Mouse (Mus musculus) megakaryocyte progenitor cell, adult 5-6 weeks (primary cell): Measurements from ENCODE around the gene Zfand6. TPM values are rescaled to one million over a fixed set of nuclear protein-coding genes. Genes with fewer than 3 reads are reported as not detected.

Source experiments
- ATAC-seq: replicated peaks from 2 replicates; pipeline ENCODE4 v1.8.0; 2016; ENCODE audit warnings: mild to moderate bottlenecking, moderate TSS enrichment, inconsistent platforms; ENCODE audit not compliant: poor library complexity
- total RNA-seq, 2 experiments: library from RNA; stranded (forward) in 1 of 2; stranded (reverse) in 1 of 2; fragments of 157-497, 149-512 nt in 1 of 2; fragments of 200-1000 nt in 1 of 2; gene quantifications; 2 replicates each; pipeline versions ENCODE4 v1.2.3 to v1.2.4; 2015 to 2017

Gene Zfand6
- total RNA-seq, 2 experiments from 2014 or later = 62.8 to 83.3 TPM

DNA sequence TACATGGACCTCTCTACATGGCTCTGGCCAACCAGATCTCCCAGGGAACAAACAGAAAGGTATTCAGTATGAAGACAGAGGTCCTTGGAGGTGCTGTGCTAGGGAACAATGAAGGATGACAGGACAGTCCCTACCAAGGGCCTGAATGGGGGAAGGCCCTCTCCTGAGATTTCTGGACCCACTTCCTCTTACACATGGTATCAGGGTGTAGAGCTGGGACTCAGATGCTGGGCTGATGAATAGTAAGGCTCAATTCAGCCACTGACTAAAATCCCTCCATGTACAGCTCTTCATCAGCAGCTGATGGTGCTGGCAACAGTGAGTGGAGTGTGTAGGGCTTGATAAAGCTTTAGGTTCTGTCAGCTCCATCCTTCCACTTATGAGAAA, 94.8 kb downstream of the Zfand6 start:
- no peak for ATAC-seq

DNA sequence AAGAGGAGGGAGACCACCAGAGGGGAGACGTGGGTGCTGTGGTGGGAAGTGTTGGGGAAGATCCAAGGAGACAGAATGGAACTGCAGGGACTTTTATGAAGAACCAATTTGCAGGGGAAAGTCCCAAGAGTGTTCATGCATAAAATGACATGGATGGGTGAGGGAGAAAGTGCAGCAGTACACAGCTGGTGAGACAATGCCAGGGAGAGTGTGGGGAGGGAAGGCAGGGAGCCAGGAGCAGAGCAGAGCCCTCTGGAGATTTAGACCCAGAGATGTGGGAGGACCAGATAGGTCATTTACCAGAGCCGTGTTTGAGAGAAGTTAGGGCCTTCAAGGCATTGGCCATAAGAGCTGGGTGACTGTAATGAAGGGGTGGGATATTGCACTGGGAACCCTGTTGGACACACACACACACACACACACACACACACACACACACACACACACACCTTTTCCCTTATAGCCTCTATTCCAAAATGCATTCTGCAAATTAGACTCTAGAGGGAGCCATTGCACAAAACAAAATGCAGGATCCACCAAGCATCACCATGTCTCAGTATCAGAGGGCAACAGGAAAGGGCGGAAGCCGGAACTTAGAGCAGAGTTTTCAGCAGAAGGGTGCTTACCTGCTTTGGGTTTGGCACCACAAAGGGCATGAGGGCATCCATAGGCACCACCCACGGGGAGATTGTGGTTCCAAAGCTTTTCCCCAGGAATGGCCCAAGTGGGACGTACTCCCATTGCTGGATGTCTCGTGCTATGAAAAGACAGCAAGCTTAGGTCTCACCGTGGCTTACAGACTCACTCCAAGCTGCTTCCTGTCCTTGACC, 95.5 kb downstream of the Zfand6 start:
- peak; percentile 94 for ATAC-seq

DNA sequence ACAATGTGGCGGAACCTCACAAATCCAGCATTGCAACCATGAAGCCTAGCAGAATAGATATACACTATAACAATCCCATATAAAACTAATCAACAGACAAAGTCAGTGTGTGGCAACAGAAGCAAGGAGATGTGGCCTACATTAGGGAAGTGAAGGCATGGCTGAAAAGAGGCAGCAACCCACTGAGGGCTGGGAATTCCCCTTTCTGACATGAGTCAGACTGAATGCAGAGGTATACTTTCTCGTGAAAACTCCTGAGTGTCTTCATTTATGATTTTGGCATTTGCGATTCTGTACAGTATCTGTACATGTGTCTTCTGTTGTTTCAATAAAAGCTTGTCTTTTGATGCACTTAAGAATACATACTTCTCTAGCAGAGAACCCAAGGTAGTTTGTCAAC, 98.4 kb downstream of the Zfand6 start:
- ATAC-seq = 0 out of 2 replicates have a peak, but pooled peaks have one; percentile 18

DNA sequence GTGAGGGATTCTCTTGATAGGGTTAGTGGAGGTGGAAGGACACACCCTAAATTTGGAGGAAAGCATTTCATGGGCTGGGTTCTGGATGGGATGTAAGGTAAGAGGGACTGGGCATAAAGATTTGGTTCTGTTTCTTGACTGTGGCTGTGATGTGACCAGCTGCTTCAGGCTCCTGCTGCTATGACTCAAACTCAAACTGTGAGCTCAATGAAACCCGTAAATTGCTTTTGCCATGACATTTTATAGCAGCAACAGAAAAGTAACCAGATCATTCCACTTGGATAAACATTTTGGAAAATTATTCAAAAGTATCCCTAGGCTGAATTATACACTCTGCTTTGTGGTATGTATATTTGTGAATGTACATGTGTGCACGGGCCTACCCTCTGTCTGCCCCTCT, 99.1 kb downstream of the Zfand6 start:
- ATAC-seq = no peak

DNA sequence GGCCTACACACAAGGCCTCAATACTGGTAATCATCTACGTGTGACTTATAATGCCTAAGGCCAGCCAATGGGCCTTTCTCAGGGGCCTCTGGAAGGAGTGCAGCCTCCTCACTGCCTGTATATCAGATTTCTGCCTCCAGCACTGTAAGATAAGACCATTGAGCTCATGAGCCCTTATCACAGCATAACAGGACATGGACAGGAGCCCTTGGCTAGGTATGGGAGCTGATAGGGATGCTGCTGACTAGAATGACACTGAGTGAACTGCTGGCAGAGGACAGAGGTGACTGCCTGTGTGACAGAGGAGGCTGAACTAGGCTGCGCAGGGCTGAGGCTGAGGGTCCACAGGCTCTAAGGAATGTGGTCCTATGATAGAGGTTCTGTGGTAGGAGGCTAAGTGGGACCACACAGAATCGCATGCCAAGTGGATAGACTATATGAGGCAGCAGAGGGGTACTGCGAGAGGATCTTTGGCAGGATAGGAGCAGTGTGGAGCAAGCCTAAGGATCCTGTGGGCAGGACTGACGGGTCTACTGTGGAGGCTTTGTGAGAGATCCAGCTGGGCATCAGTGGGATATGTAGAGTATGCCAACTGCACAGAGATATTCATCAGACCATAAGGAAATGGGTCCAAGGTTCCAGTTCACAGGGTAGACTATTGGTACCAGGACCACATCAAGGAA, 102.5 kb downstream of the Zfand6 start:
- ATAC-seq = peak; percentile 84

DNA sequence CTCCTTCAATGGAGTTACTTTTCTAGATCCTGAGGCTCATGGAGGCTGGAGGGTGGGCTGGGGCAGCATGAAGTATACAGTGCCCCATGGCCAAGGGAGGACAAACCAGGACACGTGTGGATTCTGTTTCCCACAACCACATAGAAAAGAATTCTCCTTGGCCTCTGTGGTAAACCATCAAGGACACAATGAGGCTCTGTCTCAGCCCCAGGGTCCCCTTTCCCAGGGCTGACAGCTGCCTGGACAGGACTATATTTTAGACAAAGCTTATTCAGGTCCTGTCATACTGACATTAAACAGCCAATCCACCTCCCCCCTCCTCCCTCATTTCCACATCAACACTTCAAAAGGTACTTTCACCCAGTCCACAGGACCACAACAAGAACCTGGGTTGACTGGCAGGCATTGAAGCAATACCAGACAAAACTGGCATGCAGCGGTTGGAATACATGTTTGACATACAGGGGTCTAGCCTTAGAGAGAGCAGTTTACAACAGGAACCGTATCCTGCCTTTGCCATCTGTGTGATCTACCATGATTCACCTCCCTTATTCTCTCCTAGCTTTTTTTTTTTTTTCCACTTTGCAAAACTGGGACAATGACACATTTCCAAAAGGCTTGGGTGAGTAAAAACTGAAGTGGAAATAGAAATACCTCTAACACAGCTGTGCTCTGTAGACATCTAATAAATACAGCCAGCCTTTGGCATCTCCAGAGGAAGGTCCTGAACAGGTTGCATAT, 103.2 kb downstream of the Zfand6 start:
- no peak for ATAC-seq

DNA sequence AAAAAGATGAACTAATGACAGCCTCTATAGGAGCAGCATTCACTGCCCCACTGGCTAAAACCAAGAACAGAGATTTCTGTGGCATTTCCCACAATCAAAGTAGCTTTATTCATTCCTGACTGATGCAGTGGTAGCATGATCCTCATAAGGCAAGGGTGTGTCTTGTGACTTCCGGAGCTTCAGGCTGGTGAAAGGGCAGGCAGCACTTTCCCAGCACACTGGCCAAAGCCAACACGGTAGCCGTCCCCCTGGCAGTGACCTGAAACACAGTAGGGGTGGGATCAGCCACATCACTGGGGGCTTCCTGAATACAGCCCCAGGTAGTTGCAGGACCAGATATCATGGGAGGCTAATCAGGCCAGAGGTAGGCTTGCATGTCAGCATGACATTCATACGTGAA, 104.7 kb downstream of the Zfand6 start:
- no peak for ATAC-seq

DNA sequence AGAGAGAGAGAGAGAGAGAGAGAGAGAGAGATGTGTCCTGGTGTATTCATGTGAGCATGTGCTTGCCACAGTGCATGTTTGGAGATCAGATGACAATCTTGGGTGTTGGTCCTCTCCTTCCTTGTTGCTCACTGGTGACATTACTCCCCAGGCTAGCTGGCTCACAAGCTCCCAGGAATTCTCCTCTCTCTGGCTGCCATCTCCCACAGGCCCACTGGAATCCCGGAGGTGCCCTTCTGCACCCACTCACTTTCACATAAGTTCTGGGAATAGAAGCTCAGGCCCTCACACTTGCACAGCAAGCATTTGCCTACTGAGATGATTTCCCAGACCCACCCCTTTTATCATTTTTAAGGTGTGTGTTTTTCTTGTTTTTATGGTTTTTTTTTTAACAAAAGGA, 110.0 kb downstream of the Zfand6 start:
- no peak for ATAC-seq

DNA sequence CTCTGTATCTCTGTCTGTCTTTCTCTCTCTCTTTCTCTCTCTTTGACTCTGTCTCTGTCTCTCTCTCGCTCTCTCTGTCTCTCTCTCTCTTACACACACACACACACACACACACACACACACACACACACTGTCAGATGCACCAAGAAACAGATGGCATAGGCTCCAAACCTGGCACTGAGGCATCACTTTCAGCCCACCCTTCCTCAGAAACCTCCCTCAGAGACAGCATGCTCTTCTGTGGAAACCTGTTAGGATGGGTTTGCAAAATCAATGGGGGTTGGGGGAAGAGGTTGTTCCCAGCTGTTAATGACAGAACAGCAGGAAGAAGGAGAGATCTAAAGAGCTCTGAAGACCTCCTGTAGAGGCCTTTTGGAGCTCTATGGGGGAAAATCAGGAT, 110.9 kb downstream of the Zfand6 start:
- ATAC-seq = no peak

DNA sequence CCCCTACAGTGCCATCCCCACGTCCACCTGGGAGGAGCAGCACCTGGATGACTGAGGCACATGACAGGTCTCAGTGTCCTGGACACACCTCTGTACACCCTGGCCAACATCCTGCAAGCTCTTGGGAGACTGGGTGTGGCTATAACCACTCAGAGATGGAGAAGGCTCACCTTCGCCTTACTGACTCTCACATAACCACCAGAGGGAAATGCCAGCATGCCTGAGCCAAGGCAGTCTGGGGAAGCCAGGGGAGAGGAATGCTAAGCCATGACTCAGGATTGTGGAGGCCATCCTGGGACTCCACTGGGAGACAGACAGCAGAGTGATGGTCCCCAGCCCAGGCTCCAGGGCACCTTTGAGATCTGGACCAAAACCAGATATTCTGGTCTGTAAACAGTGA, 112.7 kb downstream of the Zfand6 start:
- no peak for ATAC-seq

DNA sequence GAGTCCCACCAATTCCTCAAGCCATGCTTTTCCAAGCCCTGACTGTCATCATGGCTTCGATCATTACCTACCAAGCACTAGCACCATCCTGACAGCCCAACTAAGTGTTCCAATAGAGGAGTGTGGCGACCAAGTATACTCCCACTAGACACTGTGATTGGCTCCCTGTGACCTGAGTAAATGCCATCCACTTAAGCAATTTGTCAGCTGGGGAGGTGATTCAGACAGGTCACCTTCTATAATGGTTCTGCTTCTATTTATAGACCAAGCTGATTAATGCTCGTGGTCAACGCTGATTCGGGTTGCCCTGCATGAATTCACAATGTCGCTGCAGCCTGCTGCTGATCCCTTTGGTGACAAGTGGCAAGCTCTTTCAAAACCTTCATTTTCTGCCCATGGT, 123.6 kb downstream of the Zfand6 start:
- no peak for ATAC-seq

DNA sequence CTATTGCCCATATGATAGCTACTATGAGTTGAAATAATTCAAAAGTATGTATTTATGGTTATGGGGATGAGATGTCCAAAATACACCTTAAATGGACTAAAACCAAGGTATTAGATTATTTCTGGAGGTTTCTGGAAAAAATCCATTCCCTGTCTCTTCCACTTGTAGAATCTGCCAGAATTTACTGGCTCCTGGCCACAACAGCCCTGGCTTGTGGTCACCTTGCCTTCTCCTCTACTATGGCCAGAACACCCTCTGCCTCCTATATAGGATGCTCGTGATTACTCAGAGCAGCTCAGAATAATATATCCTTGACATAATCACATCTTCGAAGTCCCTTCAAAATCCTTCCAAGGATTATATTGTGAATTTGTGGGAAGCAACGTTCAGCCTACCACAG, 125.5 kb downstream of the Zfand6 start:
- no peak for ATAC-seq

Other genes with a start within 250 kb of the Zfand6 start
- gene Gm2115, start 161.0 kb downstream of the Zfand6 start, total RNA-seq (2015) = not detected in 2 replicates
- not detected in 2 replicates for gene Gm2115, start 161.0 kb downstream of the Zfand6 start, total RNA-seq (2017)
- gene Fah, start 83.2 kb downstream of the Zfand6 start, total RNA-seq (2015) = 0.86 TPM in 1 of 2 replicates, not detected in the other
- gene Fah, start 83.2 kb downstream of the Zfand6 start, total RNA-seq (2017) = 3.0 TPM in 1 of 2 replicates, not detected in the other
- not detected in 2 replicates for gene Olfr291, start 163.6 kb upstream of the Zfand6 start, total RNA-seq (2015)
- gene Olfr291, start 163.6 kb upstream of the Zfand6 start, total RNA-seq (2017) = not detected in 2 replicates